Comparison of ENCODE assay signal across 17 mouse cellular contexts in the genomic region with DNA sequence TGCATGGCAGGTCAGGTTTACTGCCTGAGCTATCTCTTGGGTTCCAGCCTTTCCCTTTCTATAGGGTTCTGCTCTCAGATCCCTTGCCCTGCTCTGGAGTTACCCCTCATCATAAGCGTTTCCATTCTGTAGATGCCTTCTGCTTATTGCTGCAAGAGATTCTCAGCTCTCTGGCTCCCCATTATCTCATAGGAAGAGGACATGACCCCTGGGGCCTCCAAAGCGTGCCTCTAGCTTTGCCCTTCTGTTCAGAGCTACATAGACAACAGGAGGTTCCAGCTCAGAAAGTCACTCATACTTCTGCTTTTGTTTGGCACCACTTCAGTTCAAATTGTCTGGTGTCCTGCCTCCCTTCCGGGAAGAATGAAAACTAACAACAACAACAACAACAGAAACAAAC.
"Had no signal": no experiment of that assay in that cellular context is flagged by ENCODE, and none has a peak within 500 bp of the region (broad histone marks: within the 10 kb centered on the region; RNA-seq: fewer than 3 reads in every experiment).

No protein-coding gene starts in this region.

- H3K27me3 ChIP-seq: lung, embryonic 15.5 days; midbrain, embryonic 13.5 days; midbrain, embryonic 15.5 days; neural tube, embryonic 12.5 days; stomach, embryonic 15.5 days had no signal

- H3K36me3 ChIP-seq: midbrain, embryonic 13.5 days; midbrain, embryonic 15.5 days had no signal

- H3K4me1 ChIP-seq: lung, embryonic 15.5 days; midbrain, embryonic 13.5 days; midbrain, embryonic 15.5 days; stomach, embryonic 15.5 days had no signal

- H3K9ac ChIP-seq: lung, embryonic 15.5 days; midbrain, embryonic 13.5 days; midbrain, embryonic 15.5 days; neural tube, embryonic 12.5 days; stomach, embryonic 15.5 days had no signal

- H3K9me3 ChIP-seq: lung, embryonic 15.5 days; neural tube, embryonic 12.5 days; stomach, embryonic 15.5 days had no signal

- H3K4me2 ChIP-seq: lung, embryonic 15.5 days; midbrain, embryonic 11.5 days; midbrain, embryonic 13.5 days; midbrain, embryonic 15.5 days; neural tube, embryonic 12.5 days; stomach, embryonic 15.5 days had no signal

- DNase-seq: lung, adult 2 months; lung, postnatal 14 days; lung, postnatal 36 days; right cerebral cortex, postnatal 14 days; thymus, adult 2 months; thymus, postnatal 25 days; thymus, postnatal 4 days had no signal

- H3K27ac ChIP-seq: lung, embryonic 15.5 days; macrophage; midbrain, embryonic 13.5 days; midbrain, embryonic 15.5 days; neural tube, embryonic 12.5 days; stomach, embryonic 15.5 days; stomach, postnatal 0 days had no signal

- H3K4me3 ChIP-seq: lung, embryonic 15.5 days; megakaryocyte, embryonic 14.5 days; midbrain, embryonic 13.5 days; midbrain, embryonic 15.5 days; neural tube, embryonic 12.5 days; stomach, embryonic 15.5 days had no signal

- ATAC-seq: lung, postnatal 0 days; midbrain, embryonic 13.5 days; midbrain, embryonic 15.5 days had no signal
